Mouse (Mus musculus) thymus, adult 2 months (tissue): ENCODE measurements around the gene Fam213b. TPM values are rescaled to one million over a fixed set of nuclear protein-coding genes. Genes with fewer than 3 reads are reported as not detected.
A peak's percentile ranks its signal among the peaks of the same experiment; 100 is the strongest.

Experiments used
- DNase-seq: peaks from one replicate; pipeline ENCODE4 v3.0.0; 2021
- H3K27ac ChIP-seq: fragments of 200-500 bp; 2 replicates; pipeline ENCODE4 v1.5.1; 2012; ENCODE audit warnings: low read length, control low read depth; ENCODE audit not compliant: control insufficient read depth, insufficient read depth
- H3K27me3 ChIP-seq: fragments of 200-500 bp; 2 replicates; pipeline ENCODE4 v1.6.1; 2012; ENCODE audit warnings: mild to moderate bottlenecking, low read length, moderate library complexity, mixed read lengths; ENCODE audit not compliant: control insufficient read depth, insufficient read depth
- H3K36me3 ChIP-seq: fragments of 200-500 bp; 2 replicates; pipeline ENCODE4 v1.6.1; 2012; ENCODE audit warnings: mild to moderate bottlenecking, low read length, moderate library complexity; ENCODE audit not compliant: control insufficient read depth, insufficient read depth
- H3K4me1 ChIP-seq: fragments of 200-500 bp; replicated peaks from 2 replicates; pipeline ENCODE4 v1.6.1; 2012; ENCODE audit warnings: low read length; ENCODE audit not compliant: control insufficient read depth, insufficient read depth
- H3K4me3 ChIP-seq: fragments of 200-500 bp; 2 replicates; pipeline ENCODE4 v1.5.1; 2012; ENCODE audit warnings: mild to moderate bottlenecking, low read length, control low read depth, moderate library complexity; ENCODE audit not compliant: control insufficient read depth, insufficient read depth
- CTCF ChIP-seq: fragments of 200-500 bp; IDR thresholded peaks from 2 replicates; pipeline ENCODE4 v1.5.1; 2012; ENCODE audit warnings: mild to moderate bottlenecking, control low read depth, low read length, moderate library complexity, borderline replicate concordance; ENCODE audit not compliant: control insufficient read depth, poor library complexity, insufficient read depth; ENCODE audit errors: extremely low read depth
- POLR2A ChIP-seq: fragments of 200-500 bp; IDR thresholded peaks from 2 replicates; pipeline ENCODE4 v1.6.1; 2012; ENCODE audit warnings: mild to moderate bottlenecking, low read length, control low read depth, moderate library complexity; ENCODE audit not compliant: control insufficient read depth, poor library complexity, insufficient read depth; ENCODE audit errors: extremely low read depth
- WGBS: fragments of 180-500 bp; shearing (Covaris S2); methylation state at CpG from one replicate; pipeline ENCODE4 v1.1.7; 2018; 5-methylcytosine and 5-hydroxymethylcytosine counted together
- polyA plus RNA-seq: library from polyadenylated mRNA; depleted of rRNA; stranded (reverse); fragments of >200 nt; gene quantifications from 2 replicates; pipeline ENCODE4 v1.2.3, GENCODE M21; 2012

The Fam213b gene
- polyA plus RNA-seq, 1 experiment: 105 TPM

- H3K27ac ChIP-seq: no peak overlapping the region
- TF ChIP-seq CTCF (no peak), POLR2A (0 out of 2 replicates have a peak, but pooled peaks have one; percentile 3)
- DNase-seq: no peak
- H3K4me1 ChIP-seq: peaks cover 6% of the 10 kb centered on the region
- H3K27me3 ChIP-seq: no peaks in the 10 kb centered on the region
- H3K36me3 ChIP-seq: no peaks in the 10 kb centered on the region
- 92% methylated on average over 3 of the region's 3 CpGs for WGBS
- no peak overlapping the region for H3K4me3 ChIP-seq
Observed at GRCm38 (mm10) chr4:154863436-154863935, 35.4 kb downstream of the Fam213b start.

- Histone ChIP-seq H3K4me3 (no peak overlapping the region), H3K27ac (no peak overlapping the region), H3K4me1 (peaks cover 6% of the 10 kb centered on the region), H3K27me3 (no peaks in the 10 kb centered on the region), H3K36me3 (no peaks in the 10 kb centered on the region)
- no peak for TF ChIP-seq POLR2A
- no peak for TF ChIP-seq CTCF
- no peak for DNase-seq
- 82% methylated on average over 5 of the region's 5 CpGs for WGBS
Observed at GRCm38 (mm10) chr4:154861967-154862366, 37.0 kb downstream of the Fam213b start.

GRCm38 (mm10) chr4:154858601-154859000 is 40.3 kb downstream of the Fam213b start:
- Histone ChIP-seq H3K27ac (no peak overlapping the region), H3K36me3 (no peaks in the 10 kb centered on the region), H3K27me3 (peaks cover 2% of the 10 kb centered on the region; the same call in 1 of the 2 replicates), H3K4me3 (no peak overlapping the region), H3K4me1 (peaks cover 6% of the 10 kb centered on the region)
- TF ChIP-seq CTCF (no peak), POLR2A (no peak)
- WGBS: 92% methylated on average over 3 of the region's 3 CpGs
- DNase-seq: no peak

GRCm38 (mm10) chr4:154857366-154858240 is 41.3 kb downstream of the Fam213b start:
- no peak for DNase-seq
- Histone ChIP-seq H3K27me3 (peaks cover 2% of the 10 kb centered on the region; the same call in 1 of the 2 replicates), H3K36me3 (no peaks in the 10 kb centered on the region), H3K27ac (no peak overlapping the region), H3K4me3 (no peak overlapping the region), H3K4me1 (peaks cover 6% of the 10 kb centered on the region)
- TF ChIP-seq CTCF (no peak), POLR2A (no peak)
- 89% methylated on average over 10 of the region's 10 CpGs for WGBS

GRCm38 (mm10) chr4:154856882-154857281 is 42.1 kb downstream of the Fam213b start:
- Histone ChIP-seq H3K27ac (no peak overlapping the region), H3K4me1 (peaks cover 6% of the 10 kb centered on the region), H3K36me3 (no peaks in the 10 kb centered on the region), H3K27me3 (peaks cover 2% of the 10 kb centered on the region; the same call in 1 of the 2 replicates), H3K4me3 (no peak overlapping the region)
- no peak for TF ChIP-seq CTCF
- 89% methylated on average over 7 of the region's 7 CpGs for WGBS
- DNase-seq: no peak

GRCm38 (mm10) chr4:154856480-154856837 is 42.5 kb downstream of the Fam213b start:
- DNase-seq: no peak
- no peaks in the 10 kb centered on the region for H3K36me3 ChIP-seq
- no peak overlapping the region for H3K27ac ChIP-seq
- TF ChIP-seq POLR2A (no peak), CTCF (no peak)
- WGBS: 26% methylated on average over 9 of the region's 9 CpGs
- H3K4me1 ChIP-seq: peaks cover 6% of the 10 kb centered on the region
- H3K27me3 ChIP-seq: peaks cover 2% of the 10 kb centered on the region; the same call in 1 of the 2 replicates
- peak overlapping the region; percentile 37; the same call in 1 of the 2 replicates for H3K4me3 ChIP-seq
